Mouse (Mus musculus) kidney, embryonic 16.5 days (tissue): ENCODE measurements around the gene Colgalt1. TPM values are rescaled to one million over a fixed set of nuclear protein-coding genes. Genes with fewer than 3 reads are reported as not detected.

Source experiments
- ATAC-seq: fragments of 200-750 bp; cut with Nextera tagmentation; 2 replicates; pipeline ENCODE4 v1.8.0; 2017; ENCODE audit warnings: moderate TSS enrichment; ENCODE audit not compliant: low FRiP score, low TSS enrichment
- H3K27ac ChIP-seq: fragments of 300-500 bp; sonication (generic); 2 replicates; pipeline ENCODE4 v1.5.1; 2014; ENCODE audit warnings: low read length
- H3K27me3 ChIP-seq: fragments of 300-500 bp; sonication (generic); 2 replicates; pipeline ENCODE4 v1.6.1; 2014; ENCODE audit warnings: low read length, control low read depth, mixed read lengths; ENCODE audit not compliant: insufficient read depth
- H3K36me3 ChIP-seq: fragments of 300-500 bp; sonication (generic); 2 replicates; pipeline ENCODE4 v1.6.1; 2014; ENCODE audit warnings: low read length, control low read depth, mixed read lengths; ENCODE audit not compliant: insufficient read depth
- H3K4me1 ChIP-seq: fragments of 300-500 bp; sonication (generic); 2 replicates; pipeline ENCODE4 v1.6.1; 2014; ENCODE audit warnings: low read length, control low read depth, mixed read lengths; ENCODE audit not compliant: insufficient read depth
- H3K4me2 ChIP-seq: fragments of 300-500 bp; sonication (generic); replicated peaks from 2 replicates; pipeline ENCODE4 v1.6.1; 2014; ENCODE audit warnings: low read depth, low read length
- H3K4me3 ChIP-seq: fragments of 300-500 bp; sonication (generic); 2 replicates; pipeline ENCODE4 v1.5.1; 2014; ENCODE audit warnings: mild to moderate bottlenecking, low read length
- H3K9ac ChIP-seq: fragments of 300-500 bp; sonication (generic); replicated peaks from 2 replicates; pipeline ENCODE4 v1.6.1; 2014; ENCODE audit warnings: low read length
- H3K9me3 ChIP-seq: fragments of 300-500 bp; sonication (generic); 2 replicates; pipeline ENCODE4 v1.6.1; 2016; ENCODE audit warnings: low read length, control low read depth
- WGBS: fragments of 180-500 bp; shearing (Covaris S2); extraction: QIAGEN DNeasy Blood & Tissue Kit; methylation state at CpG from one replicate; pipeline ENCODE4 v1.1.7; 2014; 5-methylcytosine and 5-hydroxymethylcytosine counted together
- polyA plus RNA-seq: library from polyadenylated mRNA; unstranded; fragments of >200 nt; fragmentation: Nextera tagmentation; extraction: Ambion mirVana; gene quantifications from 2 replicates; pipeline ENCODE4 v1.2.1, GENCODE M21; 2015

The Colgalt1 gene
- polyA plus RNA-seq, 1 experiment from 2014 or later = 77.6 TPM

- H3K9ac ChIP-seq = no peak overlapping the region
- H3K27ac ChIP-seq = no peak overlapping the region
- peaks cover 49% of the 10 kb centered on the region for H3K36me3 ChIP-seq
- 89% methylated on average over 1 of the region's 1 CpGs for WGBS
- no peak overlapping the region for H3K4me2 ChIP-seq
- no peak for ATAC-seq
- peaks cover 2% of the 10 kb centered on the region; the same call in 1 of the 2 replicates for H3K27me3 ChIP-seq
- peaks cover 25% of the 10 kb centered on the region for H3K4me1 ChIP-seq
- no peak overlapping the region for H3K4me3 ChIP-seq
- peaks cover 19% of the 10 kb centered on the region for H3K9me3 ChIP-seq
Observed at GRCm38 (mm10) chr8:71625088-71625487, 14.3 kb downstream of the Colgalt1 start.

GRCm38 (mm10) chr8:71626753-71627152 lies 16.0 kb downstream of the Colgalt1 start:
- H3K9ac ChIP-seq = no peak overlapping the region
- peaks cover 6% of the 10 kb centered on the region for H3K27me3 ChIP-seq
- no peak overlapping the region for H3K4me2 ChIP-seq
- H3K4me1 ChIP-seq = peaks cover 27% of the 10 kb centered on the region
- 88% methylated on average over 9 of the region's 9 CpGs for WGBS
- peaks cover 33% of the 10 kb centered on the region for H3K36me3 ChIP-seq
- no peak for ATAC-seq
- H3K4me3 ChIP-seq = no peak overlapping the region
- no peak overlapping the region for H3K27ac ChIP-seq
- peaks cover 17% of the 10 kb centered on the region for H3K9me3 ChIP-seq

GRCm38 (mm10) chr8:71627265-71628099 lies 16.7 kb downstream of the Colgalt1 start:
- Histone ChIP-seq H3K27me3 (peaks cover 6% of the 10 kb centered on the region), H3K36me3 (peaks cover 25% of the 10 kb centered on the region), H3K4me2 (no peak overlapping the region), H3K27ac (peak overlapping the region; percentile 74), H3K4me3 (no peak overlapping the region), H3K4me1 (peaks cover 27% of the 10 kb centered on the region), H3K9me3 (peaks cover 11% of the 10 kb centered on the region), H3K9ac (no peak overlapping the region; the same call in 1 of the 2 replicates)
- 42% methylated on average over 9 of the region's 9 CpGs for WGBS
- no peak for ATAC-seq

GRCm38 (mm10) chr8:71628396-71629095 lies 17.7 kb downstream of the Colgalt1 start:
- Histone ChIP-seq H3K9ac (peak overlapping the region; percentile 76), H3K9me3 (peaks cover 10% of the 10 kb centered on the region), H3K27me3 (peaks cover 6% of the 10 kb centered on the region), H3K4me3 (peak overlapping the region; percentile 62), H3K36me3 (peaks cover 15% of the 10 kb centered on the region), H3K4me2 (peak overlapping the region; percentile 95), H3K4me1 (peaks cover 27% of the 10 kb centered on the region), H3K27ac (peak overlapping the region; percentile 74)
- ATAC-seq = no peak
- WGBS = 6% methylated on average over 16 of the region's 16 CpGs

GRCm38 (mm10) chr8:71629096-71629697 lies 18.4 kb downstream of the Colgalt1 start:
- Histone ChIP-seq H3K27me3 (peaks cover 11% of the 10 kb centered on the region), H3K9me3 (peaks cover 10% of the 10 kb centered on the region), H3K36me3 (peaks cover 8% of the 10 kb centered on the region), H3K27ac (peak overlapping the region; percentile 74), H3K4me1 (peaks cover 34% of the 10 kb centered on the region), H3K9ac (peak overlapping the region; percentile 76), H3K4me3 (peak overlapping the region; percentile 62), H3K4me2 (peak overlapping the region; percentile 95)
- ATAC-seq = peak; percentile 88
- WGBS = under 1% methylated on average over 54 of the region's 55 CpGs

GRCm38 (mm10) chr8:71629781-71630212 lies 19.0 kb downstream of the Colgalt1 start:
- WGBS = 5% methylated on average over 25 of the region's 25 CpGs
- peak overlapping the region; percentile 74; the same call in 1 of the 2 replicates for H3K27ac ChIP-seq

GRCm38 (mm10) chr8:71630761-71631160 lies 20.0 kb downstream of the Colgalt1 start:
- H3K27me3 ChIP-seq = peaks cover 20% of the 10 kb centered on the region
- H3K9me3 ChIP-seq = peaks cover 10% of the 10 kb centered on the region
- H3K4me2 ChIP-seq = no peak overlapping the region
- no peaks in the 10 kb centered on the region for H3K36me3 ChIP-seq
- peaks cover 37% of the 10 kb centered on the region for H3K4me1 ChIP-seq
- no peak overlapping the region for H3K27ac ChIP-seq
- no peak for ATAC-seq
- no peak overlapping the region for H3K4me3 ChIP-seq
- 84% methylated on average over 6 of the region's 6 CpGs for WGBS
- no peak overlapping the region for H3K9ac ChIP-seq

More at GRCm38 (mm10) chr8:71629781-71630212, 19.0 kb downstream of the Colgalt1 start:
- peak overlapping the region; percentile 76 for H3K9ac ChIP-seq
- H3K9me3 ChIP-seq = peaks cover 10% of the 10 kb centered on the region
- peak overlapping the region; percentile 95 for H3K4me2 ChIP-seq
- ATAC-seq = peak; percentile 50
- peaks cover 2% of the 10 kb centered on the region; the same call in 1 of the 2 replicates for H3K36me3 ChIP-seq
- H3K4me3 ChIP-seq = peak overlapping the region; percentile 62
- peaks cover 14% of the 10 kb centered on the region for H3K27me3 ChIP-seq
- peaks cover 37% of the 10 kb centered on the region for H3K4me1 ChIP-seq

- Histone ChIP-seq H3K9me3 (peaks cover 10% of the 10 kb centered on the region), H3K4me3 (no peak overlapping the region), H3K4me1 (peaks cover 37% of the 10 kb centered on the region), H3K36me3 (no peaks in the 10 kb centered on the region), H3K9ac (no peak overlapping the region), H3K27me3 (peaks cover 20% of the 10 kb centered on the region), H3K4me2 (no peak overlapping the region), H3K27ac (no peak overlapping the region)
- no peak for ATAC-seq
- WGBS = 67% methylated on average over 2 of the region's 2 CpGs
Observed at GRCm38 (mm10) chr8:71631897-71632296, 21.1 kb downstream of the Colgalt1 start.

GRCm38 (mm10) chr8:71633164-71633563 lies 22.4 kb downstream of the Colgalt1 start:
- peak overlapping the region; percentile 25; the same call in 1 of the 2 replicates for H3K4me2 ChIP-seq
- no peaks in the 10 kb centered on the region for H3K36me3 ChIP-seq
- H3K9me3 ChIP-seq = peaks cover 10% of the 10 kb centered on the region
- H3K27ac ChIP-seq = no peak overlapping the region
- peaks cover 28% of the 10 kb centered on the region for H3K4me1 ChIP-seq
- no peak overlapping the region; the same call in 1 of the 2 replicates for H3K9ac ChIP-seq
- no peak overlapping the region for H3K4me3 ChIP-seq
- no peak for ATAC-seq
- WGBS = 15% methylated on average over 18 of the region's 22 CpGs
- peaks cover 20% of the 10 kb centered on the region for H3K27me3 ChIP-seq
